Comparison of ENCODE assay signal across 8 mouse cellular contexts in the genomic region with DNA sequence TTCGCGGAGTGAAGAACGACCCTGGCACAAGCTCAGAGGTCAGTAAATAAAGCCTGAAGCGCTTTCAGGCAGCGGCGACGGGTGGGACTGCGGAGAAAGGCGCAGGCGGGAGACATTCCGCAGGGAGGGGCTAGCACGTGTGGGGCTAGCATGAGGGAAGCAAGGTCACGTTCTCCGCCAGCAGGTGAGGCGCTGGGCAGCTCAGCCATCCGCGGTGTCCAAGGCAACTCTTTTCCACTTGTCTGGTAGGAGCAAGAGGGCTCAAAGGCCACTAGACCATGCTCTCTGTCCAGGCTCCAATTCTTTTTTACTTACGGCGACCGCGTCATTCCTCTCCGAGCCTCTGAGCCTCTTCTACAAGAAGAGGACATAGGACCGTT. TPM values are rescaled to one million over a fixed set of nuclear protein-coding genes. Genes with fewer than 3 reads are reported as not detected.
A peak's percentile ranks its signal among the peaks of the same experiment; 100 is the strongest.
DNase-seq lines count a peak whose midpoint lies in the region; ATAC-seq lines count a peak whose summit lies in the region.

No protein-coding gene starts in this region.

- under 1% methylated on average over 23 of the region's 23 CpGs for WGBS in intestine, embryonic 14.5 days
- WGBS in limb, embryonic 15.5 days: under 1% methylated on average over 23 of the region's 23 CpGs
- under 1% methylated on average over 23 of the region's 23 CpGs for whole genome bisulfite sequencing in midbrain, embryonic 14.5 days

- DNase-seq in CD4-positive, CD25-positive, alpha-beta regulatory T cell, adult 2 months (ENCODE audit: low read depth, low spot score): peak; percentile 13
- peak; percentile 64 to 67 for DNase-seq in cerebellum, postnatal 36 days
- no peak for DNase-seq in intestine, embryonic 14.5 days (ENCODE audit: low spot score)
- DNase-seq in midbrain, embryonic 14.5 days: peak; percentile 69
- DNase-seq in testis, postnatal 10 days (ENCODE audit: low spot score): peak; percentile 75

- 0 out of 2 replicates have a peak overlapping the region, but pooled peaks have one; percentile 31 for H3K9ac ChIP-seq in intestine, embryonic 14.5 days (ENCODE audit: low read length)
- H3K9ac ChIP-seq in limb, embryonic 15.5 days: no peak overlapping the region
- H3K9ac ChIP-seq in midbrain, embryonic 14.5 days (replicated peaks; ENCODE audit: low read length): peak overlapping the region; percentile 74

- no peak overlapping the region for H3K27ac ChIP-seq in intestine, embryonic 14.5 days (ENCODE audit: low read depth)
- H3K27ac ChIP-seq in limb, embryonic 15.5 days: no peak overlapping the region
- no peak overlapping the region for H3K27ac ChIP-seq in midbrain, embryonic 14.5 days (replicated peaks; ENCODE audit: low read depth, low read length)

- H3K9me3 ChIP-seq in intestine, embryonic 14.5 days (ENCODE audit: control insufficient read depth, low read length): no peaks in the 10 kb centered on the region
- H3K9me3 ChIP-seq in limb, embryonic 15.5 days: no peaks in the 10 kb centered on the region
- H3K9me3 ChIP-seq in midbrain, embryonic 14.5 days (ENCODE audit: control insufficient read depth, low read length): no peaks in the 10 kb centered on the region

- peak overlapping the region; percentile 74 for H3K4me2 ChIP-seq in intestine, embryonic 14.5 days (ENCODE audit: low read length)
- H3K4me2 ChIP-seq in limb, embryonic 15.5 days: peak overlapping the region; percentile 96
- peak overlapping the region; percentile 90 for H3K4me2 ChIP-seq in midbrain, embryonic 14.5 days (ENCODE audit: low read length)

- H3K36me3 ChIP-seq in intestine, embryonic 14.5 days (ENCODE audit: control insufficient read depth, insufficient read depth, low read length): no peaks in the 10 kb centered on the region
- H3K36me3 ChIP-seq in limb, embryonic 15.5 days: peaks cover 2% of the 10 kb centered on the region; the same call in 1 of the 2 replicates
- H3K36me3 ChIP-seq in midbrain, embryonic 14.5 days (ENCODE audit: control insufficient read depth, insufficient read depth, low read length): peaks cover 5% of the 10 kb centered on the region; the same call in 1 of the 2 replicates

- H3K4me1 ChIP-seq in intestine, embryonic 14.5 days (replicated peaks; ENCODE audit: control insufficient read depth, insufficient read depth, low read length): peaks cover 10% of the 10 kb centered on the region; the same call in 1 of the 2 replicates
- peaks cover 22% of the 10 kb centered on the region for H3K4me1 ChIP-seq in limb, embryonic 15.5 days
- H3K4me1 ChIP-seq in midbrain, embryonic 14.5 days (ENCODE audit: control insufficient read depth, insufficient read depth, low read length): peaks cover 12% of the 10 kb centered on the region; the same call in 1 of the 2 replicates

- ATAC-seq in CD4-positive, CD25-positive, alpha-beta regulatory T cell, adult 4 months: no peak
- peak; percentile 54 for ATAC-seq in granulocyte monocyte progenitor cell, adult 5-6 weeks (replicated peaks; ENCODE audit: poor library complexity, severe bottlenecking)
- ATAC-seq in intestine, embryonic 14.5 days (replicated peaks; ENCODE audit: low FRiP score, low TSS enrichment, low read depth): peak; percentile 58
- ATAC-seq in limb, embryonic 15.5 days (ENCODE audit: insufficient number of reproducible peaks, low FRiP score, low TSS enrichment, low read depth): no peak
- ATAC-seq in midbrain, embryonic 14.5 days (ENCODE audit: low FRiP score, low TSS enrichment): no peak; the same call in 1 of the 2 replicates

- peak overlapping the region; percentile 41 for H3K4me3 ChIP-seq in intestine, embryonic 14.5 days (ENCODE audit: low read depth, low read length)
- peak overlapping the region; percentile 52 for H3K4me3 ChIP-seq in limb, embryonic 15.5 days
- peak overlapping the region; percentile 55 for H3K4me3 ChIP-seq in midbrain, embryonic 14.5 days (replicated peaks; ENCODE audit: low read depth, low read length)

- peaks cover 44% of the 10 kb centered on the region for H3K27me3 ChIP-seq in intestine, embryonic 14.5 days (replicated peaks; ENCODE audit: control insufficient read depth, insufficient read depth, low read length)
- H3K27me3 ChIP-seq in limb, embryonic 15.5 days: peaks cover 67% of the 10 kb centered on the region
- H3K27me3 ChIP-seq in midbrain, embryonic 14.5 days (ENCODE audit: control insufficient read depth, insufficient read depth, low read length): peaks cover 24% of the 10 kb centered on the region

RNA-seq across cellular contexts. Expression of gene Fabp3, which starts 0.6 kb away (rescaled TPM):
- not detected for polyA plus RNA-seq in CD4-positive, CD25-positive, alpha-beta regulatory T cell, adult 4 months (2017; shearing (Covaris generic))
- not detected in 2 replicates for total RNA-seq in granulocyte monocyte progenitor cell, adult 5-6 weeks (2014; fragmentation: Nextera tagmentation)
- total RNA-seq in granulocyte monocyte progenitor cell, adult 5-6 weeks (2017): not detected in 2 replicates
- polyA plus RNA-seq in intestine, embryonic 14.5 days (2014; fragmentation: Nextera tagmentation; extraction: Ambion mirVana): 5.5 and 6.6 TPM in 2 replicates
- 37.2 and 72.7 TPM in 2 replicates for polyA plus RNA-seq in limb, embryonic 15.5 days (2015; fragmentation: Nextera tagmentation; extraction: Ambion mirVana)
- polyA plus RNA-seq in midbrain, embryonic 14.5 days (2014; fragmentation: Nextera tagmentation; extraction: Ambion mirVana): 170 and 260 TPM in 2 replicates

RNA-seq across cellular contexts. Expression of gene Gm10570, which starts 0.6 kb away (rescaled TPM):
- polyA plus RNA-seq in CD4-positive, CD25-positive, alpha-beta regulatory T cell, adult 4 months (2017; shearing (Covaris generic)): not detected
- total RNA-seq in granulocyte monocyte progenitor cell, adult 5-6 weeks (2014; fragmentation: Nextera tagmentation): not detected in 2 replicates
- total RNA-seq in granulocyte monocyte progenitor cell, adult 5-6 weeks (2017): not detected in 2 replicates
- polyA plus RNA-seq in intestine, embryonic 14.5 days (2014; fragmentation: Nextera tagmentation; extraction: Ambion mirVana): not detected in 2 replicates
- not detected in 2 replicates for polyA plus RNA-seq in limb, embryonic 15.5 days (2015; fragmentation: Nextera tagmentation; extraction: Ambion mirVana)
- polyA plus RNA-seq in midbrain, embryonic 14.5 days (2014; fragmentation: Nextera tagmentation; extraction: Ambion mirVana): 0.65 TPM in 1 of 2 replicates, not detected in the other

RNA-seq across cellular contexts. Expression of gene Serinc2, which starts 28.8 kb away (rescaled TPM):
- 1 to 10 TPM in 1 of 2 experiments, under 1 TPM in 1; 0.34 to 1.2 TPM for polyA plus RNA-seq in CD4-positive, CD25-positive, alpha-beta regulatory T cell, adult 4 months (2017; shearing (Covaris generic))
- not detected in 2 replicates for total RNA-seq in granulocyte monocyte progenitor cell, adult 5-6 weeks (2014; fragmentation: Nextera tagmentation)
- total RNA-seq in granulocyte monocyte progenitor cell, adult 5-6 weeks (2017): not detected in 2 replicates
- 24.1 and 25.3 TPM in 2 replicates for polyA plus RNA-seq in intestine, embryonic 14.5 days (2014; fragmentation: Nextera tagmentation; extraction: Ambion mirVana)
- 132 and 136 TPM in 2 replicates for polyA plus RNA-seq in limb, embryonic 15.5 days (2015; fragmentation: Nextera tagmentation; extraction: Ambion mirVana)
- 49.2 and 52.1 TPM in 2 replicates for polyA plus RNA-seq in midbrain, embryonic 14.5 days (2014; fragmentation: Nextera tagmentation; extraction: Ambion mirVana)

RNA-seq across cellular contexts. Expression of gene Zcchc17, which starts 51.9 kb away (rescaled TPM):
- 10 to 100 TPM; 63.4 to 82.4 TPM for polyA plus RNA-seq in CD4-positive, CD25-positive, alpha-beta regulatory T cell, adult 4 months (2017; shearing (Covaris generic))
- total RNA-seq in granulocyte monocyte progenitor cell, adult 5-6 weeks (2014; fragmentation: Nextera tagmentation): 32.0 and 45.7 TPM in 2 replicates
- total RNA-seq in granulocyte monocyte progenitor cell, adult 5-6 weeks (2017): 124 and 150 TPM in 2 replicates
- polyA plus RNA-seq in intestine, embryonic 14.5 days (2014; fragmentation: Nextera tagmentation; extraction: Ambion mirVana): 62.9 and 68.7 TPM in 2 replicates
- polyA plus RNA-seq in limb, embryonic 15.5 days (2015; fragmentation: Nextera tagmentation; extraction: Ambion mirVana): 66.0 and 74.8 TPM in 2 replicates
- 98.7 and 101 TPM in 2 replicates for polyA plus RNA-seq in midbrain, embryonic 14.5 days (2014; fragmentation: Nextera tagmentation; extraction: Ambion mirVana)

RNA-seq across cellular contexts. Expression of gene Snrnp40, which starts 52.1 kb away (rescaled TPM):
- polyA plus RNA-seq in CD4-positive, CD25-positive, alpha-beta regulatory T cell, adult 4 months (2017; shearing (Covaris generic)): 10 to 100 TPM; 62.7 to 63.8 TPM
- total RNA-seq in granulocyte monocyte progenitor cell, adult 5-6 weeks (2014; fragmentation: Nextera tagmentation): 73.7 and 97.1 TPM in 2 replicates
- total RNA-seq in granulocyte monocyte progenitor cell, adult 5-6 weeks (2017): 83.4 and 96.8 TPM in 2 replicates
- polyA plus RNA-seq in intestine, embryonic 14.5 days (2014; fragmentation: Nextera tagmentation; extraction: Ambion mirVana): 155 and 166 TPM in 2 replicates
- polyA plus RNA-seq in limb, embryonic 15.5 days (2015; fragmentation: Nextera tagmentation; extraction: Ambion mirVana): 123 and 129 TPM in 2 replicates
- 98.8 and 113 TPM in 2 replicates for polyA plus RNA-seq in midbrain, embryonic 14.5 days (2014; fragmentation: Nextera tagmentation; extraction: Ambion mirVana)

Comparison
In these comparisons a context has a peak if more than half of its experiments do, and no peak if none do; other contexts are left out.
1. ATAC-seq: peak in granulocyte monocyte progenitor cell, adult 5-6 weeks (single experiment) and intestine, embryonic 14.5 days (single experiment); none in CD4-positive, CD25-positive, alpha-beta regulatory T cell, adult 4 months (single experiment), limb, embryonic 15.5 days (single experiment) and midbrain, embryonic 14.5 days (single experiment).
2. RNA of gene Serinc2, which starts 28.8 kb away (polyA plus RNA-seq): 132 to 136 TPM in limb, embryonic 15.5 days, 49.2 to 52.1 TPM in midbrain, embryonic 14.5 days and 24.1 to 25.3 TPM in intestine, embryonic 14.5 days; 0.34 to 1.2 TPM in CD4-positive, CD25-positive, alpha-beta regulatory T cell, adult 4 months; every median in the first group is over 10 times any median in the second.
3. Peak in every context shown above with its lines, with median percentiles within 50 percentile points of each other: H3K4me2 ChIP-seq and H3K4me3 ChIP-seq.